Mouse (Mus musculus) left cerebral cortex, adult 6 months (tissue): ENCODE measurements around the gene Fancb. TPM values are rescaled to one million over a fixed set of nuclear protein-coding genes. Genes with fewer than 3 reads are reported as not detected.

ENCODE experiments used
- long read RNA-seq, 2 experiments: library from polyadenylated mRNA; unstranded; transcript quantifications; one replicate each; pipeline ENCODE4 v2.0.0; 2019 to 2020
- polyA plus RNA-seq: library from polyadenylated mRNA; unstranded; fragments of <200 nt; fragmentation: Nextera tagmentation; gene quantifications from 2 replicates; pipeline ENCODE4 v1.2.3, GENCODE M21; 2021

Gene Fancb
- 0.88 and 1.2 TPM in 2 replicates for polyA plus RNA-seq
- long read RNA-seq, experiment 1, transcript Fancb-203 (9 exons, 2,953 nt), result major isoform, 18 of 26 reads
- long read RNA-seq, experiment 1, partial matches to known transcripts, result 4 of 26 reads
- long read RNA-seq, experiment 1, other reads (novel, unspliced or antisense), result 4 of 26 reads
- long read RNA-seq, experiment 2, partial matches to known transcripts, result 1 of 2 reads
- long read RNA-seq, experiment 2, other reads (novel, unspliced or antisense), result 0 of 2 reads

GRCm38 (mm10) chrX:164980193-164980775 lies at the start of gene Fancb, which contains the start of gene Mospd2:
Fancb (plus strand) TSS chrX:164980592.
Mospd2 (minus strand) TSS chrX:164980375.

GRCm38 (mm10) chrX:165004779-165005324 lies 24.5 kb downstream of the Fancb start, which contains the start of gene Gm17604:
Gm17604 (minus strand) TSS chrX:165004829.

Other genes with a start within 250 kb of the Fancb start
- 4.3 and 5.1 TPM in 2 replicates for gene Mospd2, start 217 bp upstream of the Fancb start, polyA plus RNA-seq
- not detected in 2 replicates for gene Gm17604, start 24.2 kb downstream of the Fancb start, polyA plus RNA-seq